Mouse (Mus musculus): Measurements from ENCODE around the gene Mad1l1. TPM values are rescaled to one million over a fixed set of nuclear protein-coding genes. Genes with fewer than 3 reads are reported as not detected.
A peak's percentile ranks its signal among the peaks of the same experiment; 100 is the strongest.
"Not testable (repeated sequence)": the region's sequence is repeated elsewhere in the genome, so short reads cannot be mapped to it uniquely, and the experiment has no call there.

Gene Mad1l1
- polyA plus RNA-seq (2015; fragmentation: Nextera tagmentation; extraction: Ambion mirVana) = 37.4 and 38.6 TPM in 2 replicates

- Histone ChIP-seq H3K9ac (ENCODE audit: low read length) (peak within 1 kb of the TSS; percentile 93), H3K4me2 (ENCODE audit: low read depth, low read length) (peak within 1 kb of the TSS; percentile 56), H3K27ac (ENCODE audit: low read length) (peak within 1 kb of the TSS; percentile 75), H3K36me3 (ENCODE audit: control insufficient read depth, insufficient read depth, low read length) (no peaks in the 10 kb centered on the region), H3K4me3 (replicated peaks; ENCODE audit: low read length) (peak within 1 kb of the TSS; percentile 72), H3K9me3 (replicated peaks; ENCODE audit: control insufficient read depth, low read length) (no peaks in the 10 kb centered on the region), H3K27me3 (ENCODE audit: control insufficient read depth, insufficient read depth, low read length) (no peaks in the 10 kb centered on the region), H3K4me1 (ENCODE audit: control insufficient read depth, insufficient read depth, low read length) (peaks cover 7% of the 10 kb centered on the region)
- ATAC-seq (ENCODE audit: insufficient read depth, low FRiP score) = peak; percentile 94
- under 1% methylated on average over 60 of the region's 60 CpGs for WGBS
Measured at GRCm38 (mm10) chr5:140321042-140321755, at the start of gene Mad1l1, which contains the start of gene Nudt1. Mad1l1 (minus strand) TSS chr5:140321552. Nudt1 (plus strand) TSS chr5:140321656.

GRCm38 (mm10) chr5:140370446-140371254, 49.3 kb upstream of the Mad1l1 start:
- no peak for ATAC-seq (ENCODE audit: insufficient read depth, low FRiP score)
- Histone ChIP-seq H3K36me3 (ENCODE audit: control insufficient read depth, insufficient read depth, low read length) (no peaks in the 10 kb centered on the region), H3K27ac (ENCODE audit: low read length) (peak overlapping the region; percentile 55), H3K9ac (ENCODE audit: low read length) (peak overlapping the region; percentile 48; the same call in 1 of the 2 replicates), H3K9me3 (replicated peaks; ENCODE audit: control insufficient read depth, low read length) (no peaks in the 10 kb centered on the region), H3K4me3 (replicated peaks; ENCODE audit: low read length) (no peak overlapping the region), H3K27me3 (ENCODE audit: control insufficient read depth, insufficient read depth, low read length) (no peaks in the 10 kb centered on the region), H3K4me1 (ENCODE audit: control insufficient read depth, insufficient read depth, low read length) (0 out of 2 replicates have a peak, but pooled peaks cover 2% of the 10 kb centered on the region), H3K4me2 (ENCODE audit: low read depth, low read length) (no peak overlapping the region)
- WGBS = 58% methylated on average over 6 of the region's 6 CpGs

- Histone ChIP-seq H3K4me3 (replicated peaks; ENCODE audit: low read length) (no peak overlapping the region), H3K27me3 (ENCODE audit: control insufficient read depth, insufficient read depth, low read length) (no peaks in the 10 kb centered on the region), H3K4me2 (ENCODE audit: low read depth, low read length) (no peak overlapping the region), H3K9me3 (replicated peaks; ENCODE audit: control insufficient read depth, low read length) (no peaks in the 10 kb centered on the region), H3K36me3 (ENCODE audit: control insufficient read depth, insufficient read depth, low read length) (no peaks in the 10 kb centered on the region), H3K27ac (ENCODE audit: low read length) (no peak overlapping the region), H3K4me1 (ENCODE audit: control insufficient read depth, insufficient read depth, low read length) (0 out of 2 replicates have a peak, but pooled peaks cover 2% of the 10 kb centered on the region), H3K9ac (ENCODE audit: low read length) (no peak overlapping the region)
- WGBS = 68% methylated on average over 2 of the region's 2 CpGs
- ATAC-seq (ENCODE audit: insufficient read depth, low FRiP score) = no peak
Measured at GRCm38 (mm10) chr5:140369466-140369865, 48.1 kb upstream of the Mad1l1 start.

- no peak overlapping the region for H3K9ac ChIP-seq (ENCODE audit: low read length)
- no peak overlapping the region for H3K4me3 ChIP-seq (replicated peaks; ENCODE audit: low read length)
- no peak for ATAC-seq (ENCODE audit: insufficient read depth, low FRiP score)
- H3K36me3 ChIP-seq (ENCODE audit: control insufficient read depth, insufficient read depth, low read length) = no peaks in the 10 kb centered on the region
- no peak overlapping the region for H3K27ac ChIP-seq (ENCODE audit: low read length)
- 87% methylated on average over 4 of the region's 4 CpGs for WGBS
- 0 out of 2 replicates have a peak, but pooled peaks cover 2% of the 10 kb centered on the region for H3K4me1 ChIP-seq (ENCODE audit: control insufficient read depth, insufficient read depth, low read length)
- H3K27me3 ChIP-seq (ENCODE audit: control insufficient read depth, insufficient read depth, low read length) = no peaks in the 10 kb centered on the region
- H3K9me3 ChIP-seq (replicated peaks; ENCODE audit: control insufficient read depth, low read length) = no peaks in the 10 kb centered on the region
- H3K4me2 ChIP-seq (ENCODE audit: low read depth, low read length) = no peak overlapping the region
Measured at GRCm38 (mm10) chr5:140368926-140369325, 47.6 kb upstream of the Mad1l1 start.

GRCm38 (mm10) chr5:140368126-140368525, 46.8 kb upstream of the Mad1l1 start:
- ATAC-seq (ENCODE audit: insufficient read depth, low FRiP score); H3K4me1 ChIP-seq (ENCODE audit: control insufficient read depth, insufficient read depth, low read length); H3K9me3 ChIP-seq (replicated peaks; ENCODE audit: control insufficient read depth, low read length); H3K27me3 ChIP-seq (ENCODE audit: control insufficient read depth, insufficient read depth, low read length); H3K27ac ChIP-seq (ENCODE audit: low read length); H3K4me3 ChIP-seq (replicated peaks; ENCODE audit: low read length); H3K9ac ChIP-seq (ENCODE audit: low read length); H3K4me2 ChIP-seq (ENCODE audit: low read depth, low read length); H3K36me3 ChIP-seq (ENCODE audit: control insufficient read depth, insufficient read depth, low read length): not testable (repeated sequence)
- WGBS = 89% methylated on average over 2 of the region's 2 CpGs

- no peaks in the 10 kb centered on the region for H3K36me3 ChIP-seq (ENCODE audit: control insufficient read depth, insufficient read depth, low read length)
- H3K27me3 ChIP-seq (ENCODE audit: control insufficient read depth, insufficient read depth, low read length) = no peaks in the 10 kb centered on the region
- H3K27ac ChIP-seq (ENCODE audit: low read length) = no peak overlapping the region
- no peak overlapping the region for H3K4me3 ChIP-seq (replicated peaks; ENCODE audit: low read length)
- no peak overlapping the region for H3K9ac ChIP-seq (ENCODE audit: low read length)
- no peak overlapping the region for H3K4me2 ChIP-seq (ENCODE audit: low read depth, low read length)
- 69% methylated on average over 5 of the region's 5 CpGs for WGBS
- no peak for ATAC-seq (ENCODE audit: insufficient read depth, low FRiP score)
- H3K9me3 ChIP-seq (replicated peaks; ENCODE audit: control insufficient read depth, low read length) = peaks cover 5% of the 10 kb centered on the region; the same call in 1 of the 2 replicates
- 0 out of 2 replicates have a peak, but pooled peaks cover 2% of the 10 kb centered on the region for H3K4me1 ChIP-seq (ENCODE audit: control insufficient read depth, insufficient read depth, low read length)
Measured at GRCm38 (mm10) chr5:140364415-140364814, 43.1 kb upstream of the Mad1l1 start.

- H3K9ac ChIP-seq (ENCODE audit: low read length) = no peak overlapping the region
- no peaks in the 10 kb centered on the region for H3K27me3 ChIP-seq (ENCODE audit: control insufficient read depth, insufficient read depth, low read length)
- H3K9me3 ChIP-seq (replicated peaks; ENCODE audit: control insufficient read depth, low read length) = peaks cover 5% of the 10 kb centered on the region; the same call in 1 of the 2 replicates
- no peak overlapping the region for H3K4me3 ChIP-seq (replicated peaks; ENCODE audit: low read length)
- 77% methylated on average over 14 of the region's 14 CpGs for WGBS
- H3K36me3 ChIP-seq (ENCODE audit: control insufficient read depth, insufficient read depth, low read length) = no peaks in the 10 kb centered on the region
- no peak overlapping the region for H3K27ac ChIP-seq (ENCODE audit: low read length)
- H3K4me1 ChIP-seq (ENCODE audit: control insufficient read depth, insufficient read depth, low read length) = no peaks in the 10 kb centered on the region
- H3K4me2 ChIP-seq (ENCODE audit: low read depth, low read length) = no peak overlapping the region
- no peak for ATAC-seq (ENCODE audit: insufficient read depth, low FRiP score)
Measured at GRCm38 (mm10) chr5:140359930-140360674, 38.8 kb upstream of the Mad1l1 start.

GRCm38 (mm10) chr5:140357466-140357865, 36.1 kb upstream of the Mad1l1 start:
- Histone ChIP-seq H3K9me3 (replicated peaks; ENCODE audit: control insufficient read depth, low read length) (no peaks in the 10 kb centered on the region), H3K4me1 (ENCODE audit: control insufficient read depth, insufficient read depth, low read length) (no peaks in the 10 kb centered on the region), H3K27ac (ENCODE audit: low read length) (no peak overlapping the region), H3K27me3 (ENCODE audit: control insufficient read depth, insufficient read depth, low read length) (no peaks in the 10 kb centered on the region), H3K9ac (ENCODE audit: low read length) (no peak overlapping the region), H3K4me2 (ENCODE audit: low read depth, low read length) (no peak overlapping the region), H3K4me3 (replicated peaks; ENCODE audit: low read length) (no peak overlapping the region), H3K36me3 (ENCODE audit: control insufficient read depth, insufficient read depth, low read length) (peaks cover 6% of the 10 kb centered on the region)
- 78% methylated on average over 3 of the region's 3 CpGs for WGBS
- no peak for ATAC-seq (ENCODE audit: insufficient read depth, low FRiP score)

Measured in stomach, embryonic 16.5 days (tissue).